Mouse (Mus musculus) hindbrain, embryonic 11.5 days (tissue): ENCODE measurements at regions not wholly inside any gene's neighbourhood (a gene's known extent, or its start where the extent isn't known, plus 50 kb on each side); places are given as distances from the start of the nearest gene placed in this dataset.

Experiments
- ATAC-seq: fragments of 200-750 bp; cut with Nextera tagmentation; 2 replicates; pipeline ENCODE4 v1.8.0; 2017; ENCODE audit warnings: mild to moderate bottlenecking, moderate TSS enrichment, moderate library complexity; ENCODE audit not compliant: low FRiP score
- DNase-seq: peaks from one replicate; pipeline ENCODE4 v3.0.0-alpha.2; 2015; ENCODE audit warnings: low spot score
- H3K27ac ChIP-seq: fragments of 300-500 bp; sonication (generic); 2 replicates; pipeline ENCODE4 v1.5.1; 2014; ENCODE audit warnings: mild to moderate bottlenecking, low read depth, low read length
- H3K27me3 ChIP-seq: fragments of 300-500 bp; sonication (generic); 2 replicates; pipeline ENCODE4 v1.6.1; 2014; ENCODE audit warnings: mild to moderate bottlenecking, low read length, moderate library complexity, mixed read lengths; ENCODE audit not compliant: control insufficient read depth, insufficient read depth
- H3K36me3 ChIP-seq: fragments of 300-500 bp; sonication (generic); 2 replicates; pipeline ENCODE4 v1.6.1; 2014; ENCODE audit warnings: mild to moderate bottlenecking, low read length, moderate library complexity, mixed read lengths; ENCODE audit not compliant: control insufficient read depth, insufficient read depth
- H3K4me1 ChIP-seq: fragments of 300-500 bp; sonication (generic); replicated peaks from 2 replicates; pipeline ENCODE4 v1.6.1; 2014; ENCODE audit warnings: low read length, mixed read lengths; ENCODE audit not compliant: control insufficient read depth, insufficient read depth
- H3K4me2 ChIP-seq: fragments of 300-500 bp; sonication (generic); replicated peaks from 2 replicates; pipeline ENCODE4 v1.6.1; 2014; ENCODE audit warnings: mild to moderate bottlenecking, low read depth, low read length
- H3K4me3 ChIP-seq: fragments of 300-500 bp; sonication (generic); 2 replicates; pipeline ENCODE4 v1.5.1; 2014; ENCODE audit warnings: low read depth, low read length
- H3K9ac ChIP-seq: fragments of 300-500 bp; sonication (generic); 2 replicates; pipeline ENCODE4 v1.6.1; 2014; ENCODE audit warnings: low read depth, low read length
- H3K9me3 ChIP-seq: fragments of 300-500 bp; sonication (generic); 2 replicates; pipeline ENCODE4 v1.6.1; 2016; ENCODE audit warnings: low read length; ENCODE audit not compliant: control insufficient read depth
- WGBS: fragments of 180-500 bp; shearing (Covaris S2); extraction: QIAGEN DNeasy Blood & Tissue Kit; methylation state at CpG from one replicate; pipeline ENCODE4 v1.1.7; 2014; 5-methylcytosine and 5-hydroxymethylcytosine counted together

- no peaks in the 10 kb centered on the region for H3K36me3 ChIP-seq
- no peak overlapping the region for H3K9ac ChIP-seq
- no peaks in the 10 kb centered on the region; the same call in 1 of the 2 replicates for H3K4me1 ChIP-seq
- H3K9me3 ChIP-seq: no peaks in the 10 kb centered on the region
- H3K4me2 ChIP-seq: no peak overlapping the region
- H3K27ac ChIP-seq: no peak overlapping the region
- DNase-seq: no peak
- WGBS: 50% methylated on average over 10 of the region's 10 CpGs
- H3K4me3 ChIP-seq: no peak overlapping the region
- no peaks in the 10 kb centered on the region for H3K27me3 ChIP-seq
- no peak for ATAC-seq
Measured at GRCm38 (mm10) chr2:28287210-28287860, 94.5 kb downstream of the Olfm1 start.

GRCm38 (mm10) chr2:28289339-28289738, 96.5 kb downstream of the Olfm1 start:
- H3K36me3 ChIP-seq: no peaks in the 10 kb centered on the region
- DNase-seq: no peak
- no peak overlapping the region for H3K27ac ChIP-seq
- no peaks in the 10 kb centered on the region; the same call in 1 of the 2 replicates for H3K4me1 ChIP-seq
- WGBS: 85% methylated on average over 6 of the region's 6 CpGs
- H3K4me3 ChIP-seq: no peak overlapping the region
- no peaks in the 10 kb centered on the region for H3K9me3 ChIP-seq
- no peaks in the 10 kb centered on the region for H3K27me3 ChIP-seq
- H3K4me2 ChIP-seq: no peak overlapping the region
- no peak for ATAC-seq
- no peak overlapping the region for H3K9ac ChIP-seq

- Histone ChIP-seq H3K4me3 (no peak overlapping the region), H3K27ac (no peak overlapping the region), H3K9ac (no peak overlapping the region), H3K9me3 (no peaks in the 10 kb centered on the region), H3K36me3 (no peaks in the 10 kb centered on the region), H3K4me1 (peaks cover 1% of the 10 kb centered on the region), H3K27me3 (no peaks in the 10 kb centered on the region), H3K4me2 (no peak overlapping the region)
- 68% methylated on average over 11 of the region's 11 CpGs for WGBS
- ATAC-seq: no peak
- DNase-seq: no peak
Measured at GRCm38 (mm10) chr2:28289860-28290471, 97.2 kb downstream of the Olfm1 start.

- H3K4me2 ChIP-seq: no peak overlapping the region
Measured at GRCm38 (mm10) chr2:28294509-28294908, 101.7 kb downstream of the Olfm1 start.

GRCm38 (mm10) chr2:28296183-28296582, 103.4 kb downstream of the Olfm1 start:
- Histone ChIP-seq H3K4me3 (no peak overlapping the region), H3K27me3 (no peaks in the 10 kb centered on the region), H3K4me2 (no peak overlapping the region), H3K9me3 (no peaks in the 10 kb centered on the region), H3K4me1 (peaks cover 4% of the 10 kb centered on the region; the same call in 1 of the 2 replicates), H3K27ac (peak overlapping the region; percentile 37; the same call in 1 of the 2 replicates), H3K9ac (no peak overlapping the region), H3K36me3 (no peaks in the 10 kb centered on the region)
- ATAC-seq: peak; percentile 56; the same call in 1 of the 2 replicates
- WGBS: 41% methylated on average over 12 of the region's 12 CpGs
- peak; percentile 50 for DNase-seq

More at GRCm38 (mm10) chr2:28294509-28294908, 101.7 kb downstream of the Olfm1 start:
- 0 out of 2 replicates have a peak, but pooled peaks have one; percentile 53 for ATAC-seq
- WGBS: 38% methylated on average over 7 of the region's 7 CpGs
- H3K27ac ChIP-seq: peak overlapping the region; percentile 11; the same call in 1 of the 2 replicates
- DNase-seq: peak; percentile 61
- no peak overlapping the region for H3K4me3 ChIP-seq
- H3K9ac ChIP-seq: no peak overlapping the region
- H3K36me3 ChIP-seq: no peaks in the 10 kb centered on the region
- H3K4me1 ChIP-seq: peaks cover 4% of the 10 kb centered on the region; the same call in 1 of the 2 replicates
- no peaks in the 10 kb centered on the region for H3K9me3 ChIP-seq
- no peaks in the 10 kb centered on the region for H3K27me3 ChIP-seq

- H3K27me3 ChIP-seq: no peaks in the 10 kb centered on the region
- H3K27ac ChIP-seq: no peak overlapping the region
- no peak for ATAC-seq
- no peaks in the 10 kb centered on the region for H3K36me3 ChIP-seq
- no peak overlapping the region for H3K4me2 ChIP-seq
- no peaks in the 10 kb centered on the region for H3K9me3 ChIP-seq
- no peak overlapping the region for H3K4me3 ChIP-seq
- 55% methylated on average over 6 of the region's 6 CpGs for WGBS
- no peak overlapping the region for H3K9ac ChIP-seq
- H3K4me1 ChIP-seq: peaks cover 4% of the 10 kb centered on the region; the same call in 1 of the 2 replicates
- no peak for DNase-seq
Measured at GRCm38 (mm10) chr2:28298738-28299137, 105.9 kb downstream of the Olfm1 start.

DNA sequence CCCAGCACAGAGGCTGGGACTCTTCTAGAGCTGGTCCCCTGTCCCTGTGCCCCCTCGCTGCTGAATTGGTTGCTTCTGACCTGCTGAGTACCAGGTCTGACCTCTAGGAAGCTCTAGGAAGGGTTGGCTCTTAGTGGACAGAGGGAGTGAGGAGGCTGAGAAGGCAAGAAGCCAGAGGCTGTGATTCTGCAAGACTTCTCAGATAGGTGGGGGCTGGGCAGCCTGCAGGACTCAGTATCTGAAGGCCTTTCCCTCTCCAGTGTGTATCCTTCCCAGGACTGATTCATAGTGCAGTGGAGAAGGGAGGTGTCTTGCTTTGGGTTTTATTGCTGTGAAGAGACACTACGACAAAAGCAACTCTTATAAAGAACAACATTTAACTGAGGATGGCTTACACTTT, 106.6 kb downstream of the Olfm1 start:
- H3K27me3 ChIP-seq: no peaks in the 10 kb centered on the region
- ATAC-seq (no peak), DNase-seq (no peak)
- no peak overlapping the region for H3K27ac ChIP-seq
- no peaks in the 10 kb centered on the region for H3K36me3 ChIP-seq
- no peak overlapping the region for H3K4me2 ChIP-seq
- WGBS: 91% methylated on average over 2 of the region's 2 CpGs
- no peak overlapping the region for H3K4me3 ChIP-seq
- H3K9ac ChIP-seq: no peak overlapping the region
- no peaks in the 10 kb centered on the region for H3K9me3 ChIP-seq
- peaks cover 4% of the 10 kb centered on the region; the same call in 1 of the 2 replicates for H3K4me1 ChIP-seq

DNA sequence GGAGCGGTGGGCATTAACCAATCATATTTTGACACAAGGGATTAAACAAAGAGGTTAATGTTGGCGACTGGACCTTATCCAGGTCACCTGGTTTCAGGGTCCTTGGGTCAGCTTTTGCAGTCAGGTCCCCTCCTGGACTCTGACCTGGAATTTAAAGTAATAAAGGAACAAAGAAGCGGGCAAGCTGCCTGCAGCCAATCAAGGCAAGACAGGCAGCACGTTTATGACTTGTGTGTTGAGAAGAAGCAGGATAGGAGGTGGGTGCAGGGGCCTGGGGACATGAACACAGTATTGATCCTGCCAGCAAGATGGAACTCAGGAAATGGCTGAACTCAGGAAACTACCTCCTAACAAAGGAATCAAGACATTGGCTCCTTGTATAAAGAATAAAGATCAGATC, 108.5 kb downstream of the Olfm1 start:
- no peak for DNase-seq
- no peak overlapping the region for H3K4me3 ChIP-seq
- no peaks in the 10 kb centered on the region for H3K27me3 ChIP-seq
- no peak overlapping the region for H3K27ac ChIP-seq
- H3K36me3 ChIP-seq: no peaks in the 10 kb centered on the region
- no peak overlapping the region for H3K4me2 ChIP-seq
- H3K9me3 ChIP-seq: no peaks in the 10 kb centered on the region
- H3K9ac ChIP-seq: no peak overlapping the region
- 68% methylated on average over 4 of the region's 4 CpGs for WGBS
- no peaks in the 10 kb centered on the region for H3K4me1 ChIP-seq
- no peak for ATAC-seq

DNA sequence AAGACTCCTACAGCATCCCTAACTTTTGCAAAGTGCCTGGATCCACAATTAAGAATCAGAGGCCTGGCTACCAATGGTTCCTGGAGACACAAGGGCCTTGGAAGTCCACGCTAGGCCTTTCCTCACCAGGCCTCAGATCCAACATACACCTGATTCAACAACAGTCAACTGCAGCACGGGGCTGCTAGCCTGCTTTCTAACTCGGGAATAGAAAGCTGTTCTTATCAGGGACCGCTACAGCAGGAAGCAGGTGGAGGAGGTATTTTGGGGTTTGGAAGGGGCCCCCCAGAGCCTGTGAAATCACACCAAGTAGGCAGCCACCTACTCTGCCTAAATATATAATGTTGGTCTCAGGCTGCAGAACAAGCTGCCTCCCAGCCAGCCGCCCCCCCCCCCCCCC, 111.1 kb downstream of the Olfm1 start:
- H3K9ac ChIP-seq: no peak overlapping the region
- DNase-seq (no peak), ATAC-seq (no peak)
- H3K4me1 ChIP-seq: no peaks in the 10 kb centered on the region
- H3K36me3 ChIP-seq: no peaks in the 10 kb centered on the region
- H3K4me2 ChIP-seq: no peak overlapping the region
- H3K27ac ChIP-seq: no peak overlapping the region
- 88% methylated on average over 5 of the region's 5 CpGs for WGBS
- H3K9me3 ChIP-seq: no peaks in the 10 kb centered on the region
- no peaks in the 10 kb centered on the region for H3K27me3 ChIP-seq
- no peak overlapping the region for H3K4me3 ChIP-seq
